Mouse (Mus musculus) C2C12 (cell line): ENCODE measurements around the gene Cks2.

ENCODE experiments used
- CEBPB ChIP-seq: IDR thresholded peaks from one replicate; pipeline ENCODE4 v1.6.1; 2011; ENCODE audit warnings: low read depth, mild to moderate bottlenecking, control low read depth, moderate library complexity
- CTCF ChIP-seq: IDR thresholded peaks from one replicate; pipeline ENCODE4 v1.5.1; 2011; ENCODE audit not compliant: control insufficient read depth, insufficient read depth, insufficient read length
- FOSL1 ChIP-seq: IDR thresholded peaks from one replicate; pipeline ENCODE4 v1.8.0; 2011; ENCODE audit warnings: mild to moderate bottlenecking, low read length; ENCODE audit not compliant: poor library complexity, insufficient read depth, severe bottlenecking
- MAX ChIP-seq: IDR thresholded peaks from one replicate; pipeline ENCODE4 v1.6.1; 2011; ENCODE audit warnings: mild to moderate bottlenecking, control low read depth
- MYOD1 ChIP-seq: IDR thresholded peaks from one replicate; pipeline ENCODE4 v1.6.1; 2011; ENCODE audit warnings: low read depth; ENCODE audit not compliant: control insufficient read depth, insufficient read length
- USF1 ChIP-seq: IDR thresholded peaks from one replicate; pipeline ENCODE4 v1.6.1; 2011; ENCODE audit warnings: low read depth, mild to moderate bottlenecking, control low read depth, moderate library complexity

DNA sequence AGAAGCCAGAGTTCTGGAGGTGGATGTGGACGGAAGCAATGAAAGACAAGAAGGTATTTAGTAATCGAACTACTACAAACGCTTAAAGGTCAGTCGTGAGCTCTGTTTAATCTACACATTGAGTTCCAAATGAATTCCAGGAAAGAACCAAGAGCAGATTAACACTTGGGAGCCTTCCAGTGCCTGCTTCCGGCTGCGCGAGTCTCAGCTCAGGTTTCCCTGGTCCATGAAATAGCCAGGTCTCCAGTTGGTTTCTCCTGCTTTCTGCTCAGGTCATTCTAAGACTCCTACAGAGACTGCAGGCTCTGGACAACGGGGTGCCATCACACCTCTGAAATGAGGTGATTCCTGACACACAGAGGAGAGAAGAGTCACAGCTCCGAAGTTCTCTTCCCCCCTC is 34.0 kb upstream of the Cks2 start:
- TF ChIP-seq FOSL1 (no peak), CTCF (no peak), MAX (no peak), USF1 (no peak), CEBPB (no peak), MYOD1 (no peak)
